Mouse (Mus musculus): ENCODE measurements at regions not wholly inside any gene's neighbourhood (a gene's known extent, or its start where the extent isn't known, plus 50 kb on each side); places are given as distances from the start of the nearest gene placed in this dataset.

GRCm38 (mm10) chr17:76205082-76205481 is 653.3 kb upstream of the Fam98a start:
- DNase-seq (ENCODE audit: low spot score in 2 of 2): no peak

- DNase-seq (ENCODE audit: low spot score in 2 of 2): no peak
Measured at GRCm38 (mm10) chr17:76184813-76185212, 633.1 kb upstream of the Fam98a start.

- DNase-seq (ENCODE audit: low spot score in 2 of 2): no peak
Measured at GRCm38 (mm10) chr17:76136660-76137495, 585.1 kb upstream of the Fam98a start.

GRCm38 (mm10) chr17:76134030-76134429 is 582.3 kb upstream of the Fam98a start:
- no peak for DNase-seq (ENCODE audit: low spot score in 2 of 2)

GRCm38 (mm10) chr17:76125260-76125659 is 573.5 kb upstream of the Fam98a start:
- DNase-seq (ENCODE audit: low spot score in 2 of 2): no peak

- no peak for DNase-seq (ENCODE audit: low spot score in 2 of 2)
Measured at GRCm38 (mm10) chr17:76111315-76112195, 559.8 kb upstream of the Fam98a start.

GRCm38 (mm10) chr17:76110856-76111255 is 559.1 kb upstream of the Fam98a start:
- no peak for DNase-seq (ENCODE audit: low spot score in 2 of 2)

GRCm38 (mm10) chr17:76083536-76083935 is 531.8 kb upstream of the Fam98a start:
- no peak for DNase-seq (ENCODE audit: low spot score in 2 of 2)

- no peak for DNase-seq (ENCODE audit: low spot score in 2 of 2)
Measured at GRCm38 (mm10) chr17:76081780-76082179, 530.0 kb upstream of the Fam98a start.

GRCm38 (mm10) chr17:76046438-76046837 is 494.7 kb upstream of the Fam98a start:
- no peak for DNase-seq (ENCODE audit: low spot score in 2 of 2)

GRCm38 (mm10) chr17:76032710-76033109 is 481.0 kb upstream of the Fam98a start:
- DNase-seq (ENCODE audit: low spot score in 2 of 2): no peak

GRCm38 (mm10) chr17:76008011-76008410 is 456.3 kb upstream of the Fam98a start:
- DNase-seq (ENCODE audit: low spot score in 2 of 2): no peak

GRCm38 (mm10) chr17:76002836-76003235 is 451.1 kb upstream of the Fam98a start:
- DNase-seq (ENCODE audit: low spot score in 2 of 2): no peak

- no peak for DNase-seq (ENCODE audit: low spot score in 2 of 2)
Measured at GRCm38 (mm10) chr17:75961371-75961770, 409.6 kb upstream of the Fam98a start.

GRCm38 (mm10) chr17:75936686-75937380 is 385.1 kb upstream of the Fam98a start:
- no peak for DNase-seq (ENCODE audit: low spot score in 2 of 2)

GRCm38 (mm10) chr17:75931022-75931421 is 379.3 kb upstream of the Fam98a start:
- DNase-seq (ENCODE audit: low spot score in 2 of 2): no peak

- DNase-seq (ENCODE audit: low spot score in 2 of 2): no peak
Measured at GRCm38 (mm10) chr17:75920240-75920639, 368.5 kb upstream of the Fam98a start.

GRCm38 (mm10) chr17:75917020-75917419 is 365.3 kb upstream of the Fam98a start:
- DNase-seq (ENCODE audit: low spot score in 2 of 2): no peak

GRCm38 (mm10) chr17:75916590-75916989 is 364.8 kb upstream of the Fam98a start:
- DNase-seq (ENCODE audit: low spot score in 2 of 2): no peak

GRCm38 (mm10) chr17:75915256-75915655 is 363.5 kb upstream of the Fam98a start:
- DNase-seq (ENCODE audit: low spot score in 2 of 2): no peak

GRCm38 (mm10) chr17:75907085-75907484 is 355.3 kb upstream of the Fam98a start:
- no peak for DNase-seq (ENCODE audit: low spot score in 2 of 2)

- no peak for DNase-seq (ENCODE audit: low spot score in 2 of 2)
Measured at GRCm38 (mm10) chr17:75906643-75907042, 354.9 kb upstream of the Fam98a start.
